Mouse (Mus musculus) lung, postnatal 10 days (tissue): ENCODE data around the gene Mlh1.

Experiments
- DNase-seq: peaks from one replicate; pipeline ENCODE4 v3.0.0; 2021

Gene Mlh1

DNA sequence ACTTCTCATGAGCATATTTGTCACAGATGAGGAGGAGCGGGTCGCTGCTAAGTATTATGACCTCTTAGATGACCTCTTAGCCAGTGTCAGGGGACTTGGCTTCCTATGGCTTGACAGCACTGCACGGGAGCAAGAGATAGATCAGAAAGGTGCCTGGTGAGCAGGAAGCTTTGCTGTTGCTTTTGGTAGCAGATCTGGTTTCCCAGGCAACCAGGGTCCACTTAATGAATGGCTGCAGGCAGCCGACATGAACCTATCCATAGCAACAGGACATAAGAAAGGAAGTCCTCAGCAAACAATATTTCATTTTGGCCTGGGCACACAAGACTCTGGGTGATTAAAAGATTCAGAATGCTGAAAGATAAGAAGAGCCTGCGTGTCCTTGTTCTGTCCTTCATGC is 14.1 kb upstream of the Mlh1 start:
- DNase-seq: no peak

DNA sequence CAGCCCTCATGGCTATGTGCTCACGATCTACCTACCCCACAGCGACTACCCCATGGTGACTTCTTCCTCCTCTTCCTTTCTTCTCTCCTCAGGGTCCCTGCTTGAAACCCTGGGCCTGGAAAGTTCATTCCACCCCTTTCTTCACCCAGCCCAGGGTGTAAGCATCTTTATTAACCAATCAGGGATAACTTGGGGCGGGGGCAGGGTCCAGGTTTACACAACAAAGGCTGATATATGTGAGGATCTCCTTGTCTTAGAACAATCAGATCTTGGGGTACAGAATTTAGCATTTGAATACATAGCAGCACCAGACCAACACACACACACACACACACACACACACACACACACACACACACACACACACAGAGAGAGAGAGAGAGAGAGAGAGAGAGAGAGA is 13.5 kb upstream of the Mlh1 start:
- no peak for DNase-seq

DNA sequence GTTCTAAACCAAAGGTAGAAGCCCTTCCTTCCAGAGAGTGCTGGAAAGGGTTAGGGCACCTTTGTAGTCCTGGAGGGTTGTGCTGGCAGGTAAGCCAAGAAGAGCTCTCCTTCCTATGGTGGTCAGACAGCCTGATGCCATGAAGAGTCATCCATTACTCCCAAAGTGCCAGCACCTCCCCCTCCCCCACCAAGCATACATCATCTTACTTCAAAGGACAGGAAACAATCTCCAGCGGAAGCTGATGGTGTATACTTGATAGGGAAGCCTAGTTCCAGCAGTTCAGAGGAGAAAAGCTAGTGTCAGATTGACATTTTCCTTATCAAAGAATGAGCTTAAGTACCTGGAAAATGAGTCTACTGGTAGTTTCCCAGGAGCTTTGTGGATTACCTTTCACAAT is 3.6 kb upstream of the Mlh1 start:
- DNase-seq: peak; percentile 61

DNA sequence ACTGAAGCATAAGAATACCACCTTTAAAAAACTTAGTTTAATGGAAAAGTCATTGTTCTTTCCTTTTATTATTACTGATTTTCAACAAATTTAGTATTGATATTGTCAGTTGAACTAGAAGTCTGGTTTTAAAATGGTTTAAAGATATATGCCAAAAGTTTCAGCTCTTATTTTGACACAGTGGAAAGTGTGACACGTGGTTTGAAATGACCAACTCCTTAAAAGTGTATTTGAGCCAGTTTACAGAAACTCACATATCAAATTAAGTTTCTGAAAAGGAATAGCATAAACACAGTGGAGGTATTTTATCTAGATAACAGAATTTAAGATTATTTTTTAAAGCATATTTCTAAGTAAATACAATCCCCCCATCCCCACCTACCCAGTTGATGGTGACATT is 2.4 kb upstream of the Mlh1 start:
- no peak for DNase-seq

DNA sequence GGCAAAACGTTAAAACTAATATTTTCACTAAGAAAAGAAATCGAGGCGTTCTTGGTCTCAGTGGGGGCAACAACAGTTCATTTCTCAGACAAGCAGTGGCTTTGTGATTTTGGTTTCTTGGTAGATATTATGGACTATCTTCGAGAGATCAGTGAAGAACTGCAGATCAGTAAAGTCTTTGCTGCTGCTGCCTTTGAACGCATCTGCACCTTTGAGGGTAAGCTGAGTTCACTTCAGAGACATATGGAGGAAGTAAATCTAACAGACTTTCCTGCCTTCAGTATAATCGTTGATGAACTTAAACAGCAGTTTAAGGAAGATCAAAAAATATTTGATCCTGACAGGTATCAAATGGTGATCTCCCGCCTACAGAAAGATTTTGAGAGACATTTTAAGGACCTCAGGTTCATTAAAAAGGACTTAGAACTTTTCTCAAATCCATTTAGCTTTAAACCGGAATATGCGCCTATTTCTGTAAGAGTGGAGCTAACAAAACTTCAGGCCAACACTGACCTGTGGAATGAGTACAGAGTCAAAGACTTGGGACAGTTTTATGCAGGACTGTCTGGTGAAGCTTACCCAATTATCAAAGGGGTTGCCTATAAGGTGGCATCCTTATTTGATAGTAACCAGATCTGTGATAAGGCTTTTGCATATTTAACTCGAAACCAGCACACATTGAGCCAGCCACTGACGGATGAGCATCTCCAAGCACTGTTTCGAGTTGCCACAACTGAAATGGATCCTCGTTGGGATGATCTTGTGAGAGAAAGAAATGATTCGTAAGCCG is 1.6 kb upstream of the Mlh1 start:
- no peak for DNase-seq

DNA sequence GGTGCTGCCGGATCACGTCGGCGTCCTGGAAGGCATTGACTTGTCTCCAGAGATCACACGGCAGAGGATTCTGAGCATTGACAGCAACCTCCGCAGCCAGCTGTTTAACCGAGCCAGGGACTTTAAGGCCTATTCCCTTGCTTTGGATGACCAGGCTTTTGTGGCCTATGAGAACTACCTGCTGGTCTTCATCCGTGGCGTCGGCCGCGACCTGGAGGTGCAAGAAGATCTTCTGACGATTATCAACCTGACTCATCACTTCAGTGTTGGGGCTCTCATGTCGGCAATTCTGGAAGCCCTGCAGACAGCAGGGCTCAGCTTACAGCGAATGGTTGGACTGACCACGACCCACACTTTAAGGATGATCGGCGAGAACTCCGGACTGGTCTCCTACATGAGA is 765 bp upstream of the Mlh1 start:
- no peak for DNase-seq

DNA sequence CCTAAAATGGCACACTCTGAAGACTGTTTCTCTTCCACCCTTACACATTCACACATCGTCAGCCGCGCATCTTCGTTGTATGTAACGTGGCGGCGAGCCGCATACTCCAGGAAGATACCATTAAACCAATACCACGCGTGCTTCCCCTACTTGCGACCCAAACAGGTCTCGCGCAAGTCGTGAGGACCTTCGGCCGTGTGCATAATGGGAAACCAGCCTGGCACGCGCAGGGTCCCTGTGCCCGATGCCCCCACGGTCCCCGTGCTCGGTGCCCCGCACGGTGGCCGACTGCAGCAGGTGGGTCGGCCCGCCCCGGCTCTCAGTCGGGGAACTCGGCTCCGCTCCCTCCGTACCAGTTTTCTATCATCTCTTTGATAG is 546 bp downstream of the Mlh1 start:
- no peak for DNase-seq

DNA sequence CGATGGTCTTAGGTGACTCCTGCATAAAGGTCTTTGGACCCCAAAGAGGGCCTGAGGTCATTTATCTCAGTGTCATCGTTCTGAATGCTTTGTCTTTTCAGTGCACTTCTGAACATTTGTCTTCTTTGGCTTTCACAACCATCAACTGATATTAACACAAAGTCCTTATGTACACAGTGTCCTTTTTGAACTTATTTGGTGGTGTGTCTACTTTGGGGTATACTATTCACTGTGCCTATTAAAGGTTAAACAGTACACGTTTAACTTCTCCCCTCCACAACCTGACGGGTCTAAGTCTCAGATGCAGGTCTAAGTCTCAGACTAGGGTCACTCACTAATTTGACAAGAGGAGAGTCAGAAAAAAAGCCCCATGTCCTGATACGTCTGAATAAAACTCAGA is 985 bp downstream of the Mlh1 start:
- DNase-seq: no peak

DNA sequence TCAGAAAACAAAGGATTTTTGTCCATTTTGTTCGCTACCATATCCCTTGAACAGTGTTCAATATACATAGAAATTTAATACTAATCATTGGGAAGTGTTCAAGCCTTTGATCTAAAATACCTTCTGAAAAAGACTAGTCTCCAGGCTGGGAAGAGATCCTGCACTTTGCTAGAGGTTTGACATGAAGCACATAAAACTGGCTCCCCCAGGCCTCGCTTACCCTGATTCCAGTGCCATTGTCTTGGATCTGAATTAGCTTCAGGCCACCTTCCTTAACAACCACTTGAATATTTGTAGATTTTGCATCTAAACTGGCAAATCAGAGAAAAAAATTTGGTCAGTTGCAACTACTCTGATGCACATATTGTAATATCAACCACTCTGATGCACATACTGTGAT is 3.6 kb downstream of the Mlh1 start:
- DNase-seq: no peak

DNA sequence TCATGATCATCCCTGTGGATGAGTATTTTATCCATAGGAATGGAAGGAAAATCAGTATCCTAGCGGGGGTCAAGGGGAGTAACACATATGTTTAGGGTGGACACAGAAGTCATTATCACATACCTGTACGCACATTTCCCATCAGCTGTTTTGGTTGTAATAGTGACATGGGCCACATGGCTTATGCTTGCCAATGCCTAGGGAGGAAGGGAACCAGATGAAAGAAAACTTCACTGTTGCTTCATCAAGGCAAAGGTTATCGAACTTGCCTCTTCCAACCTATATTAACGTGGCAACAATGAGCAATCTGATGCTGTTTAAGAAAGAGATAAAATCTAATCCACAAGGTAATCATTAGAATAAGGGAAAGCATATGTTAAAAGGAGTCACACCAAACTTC is 10.2 kb downstream of the Mlh1 start:
- no peak for DNase-seq

DNA sequence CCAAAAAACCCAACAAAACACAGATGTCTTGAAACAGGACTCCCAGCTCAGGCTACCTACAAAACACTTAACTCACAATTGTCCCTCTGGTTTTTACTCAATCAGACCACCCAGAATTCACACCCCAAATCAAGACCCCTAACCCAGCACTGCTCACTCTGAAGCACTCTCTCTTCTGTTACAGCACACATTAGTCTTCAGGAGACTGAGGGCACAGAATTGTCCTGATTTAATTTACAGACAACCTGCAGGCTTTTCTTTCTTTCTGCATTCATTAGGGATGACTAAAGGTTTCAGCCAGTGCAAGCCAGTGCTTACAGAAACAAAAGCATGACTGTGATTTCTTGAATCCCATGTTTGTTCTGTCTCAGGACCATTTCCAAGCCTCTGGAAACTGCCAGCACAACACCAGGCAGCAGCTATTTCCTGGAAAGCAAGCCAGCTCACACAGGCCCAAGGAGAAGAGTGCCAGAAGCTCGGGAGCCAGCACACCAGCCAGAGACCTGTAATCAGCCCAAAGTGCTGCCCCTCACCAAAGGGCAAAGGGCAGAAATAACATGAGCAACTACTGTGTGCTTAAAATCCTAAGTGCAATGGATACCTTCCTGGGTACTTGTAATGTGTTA is 11.1 kb downstream of the Mlh1 start:
- DNase-seq: peak; percentile 50

DNA sequence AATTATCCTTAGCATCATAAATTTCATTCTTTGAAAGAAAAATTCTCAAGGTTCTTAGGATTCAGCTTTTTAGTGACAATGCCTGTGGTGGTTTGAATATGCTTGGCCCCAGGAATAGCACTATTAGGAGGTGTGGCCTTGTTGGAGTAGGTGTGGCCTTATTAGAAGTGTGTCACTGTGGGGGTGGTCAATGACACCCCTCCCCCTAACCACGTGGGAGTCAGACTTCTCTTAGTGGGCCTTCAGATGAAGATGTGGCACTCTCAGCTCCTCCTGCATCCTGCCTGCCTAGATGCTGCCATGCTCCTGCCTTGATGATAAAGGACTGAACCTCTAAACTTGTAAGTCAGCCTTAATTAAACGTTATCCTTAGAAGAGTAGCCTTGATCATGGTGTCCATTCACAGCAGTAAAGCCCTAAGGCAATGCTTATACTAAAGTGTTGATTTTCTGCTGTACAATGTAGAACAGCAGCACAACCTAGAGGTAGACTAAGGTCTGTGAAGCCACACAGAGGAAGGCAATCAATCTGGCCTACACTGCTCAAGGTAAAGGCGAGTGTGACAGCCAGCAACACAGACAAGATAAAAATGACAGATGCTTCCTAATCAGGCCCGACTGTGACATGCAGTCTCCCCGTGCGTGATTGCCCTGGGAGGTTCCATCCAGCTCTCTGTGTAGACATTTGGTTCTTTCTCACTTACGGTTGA is 19.3 kb downstream of the Mlh1 start:
- DNase-seq: no peak

DNA sequence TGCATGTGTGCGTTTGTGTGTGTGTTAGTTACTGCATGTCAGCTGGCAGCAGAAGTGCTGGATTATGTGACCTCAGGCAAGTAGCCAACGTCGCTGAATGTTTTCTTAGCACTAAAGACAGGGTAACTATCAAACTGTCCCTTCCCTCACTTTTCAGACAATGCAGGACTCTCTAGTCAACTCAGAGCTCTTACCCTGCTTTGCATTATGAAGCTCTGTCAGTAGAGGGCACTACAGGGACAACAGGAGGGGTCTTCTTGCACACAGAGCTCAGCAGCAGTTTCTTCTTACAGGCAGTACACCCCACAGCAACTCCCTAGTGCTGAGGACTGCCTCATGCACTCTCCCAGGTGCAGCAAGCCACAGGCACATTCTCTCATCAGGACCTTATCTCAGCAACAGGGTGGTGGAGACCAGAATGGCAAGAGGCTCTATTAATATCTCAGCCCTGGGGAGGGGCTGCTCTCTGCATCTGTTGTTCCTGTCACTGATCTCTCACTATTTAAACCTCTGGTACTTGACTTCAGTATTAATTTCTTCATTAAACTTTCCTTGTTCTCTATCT is 23.8 kb downstream of the Mlh1 start:
- peak; percentile 54 for DNase-seq

DNA sequence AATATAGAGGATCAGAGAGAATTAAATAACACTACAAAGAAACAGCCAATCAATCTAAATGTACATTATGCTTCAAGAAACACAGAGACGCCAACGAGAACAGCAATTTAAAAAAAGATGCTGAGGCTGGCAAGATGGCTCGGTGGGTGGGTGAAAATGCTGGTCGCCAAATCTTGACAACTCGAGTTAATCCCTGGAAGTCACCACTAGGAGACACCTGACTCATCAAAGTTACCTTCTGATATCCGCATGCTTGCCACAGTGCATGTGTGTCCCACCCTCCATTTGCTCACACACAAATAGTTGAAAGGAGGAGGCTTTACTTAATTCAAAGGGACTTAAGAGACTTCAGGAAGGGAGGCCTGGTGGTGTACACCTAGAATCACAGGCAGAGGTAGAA is 26.0 kb downstream of the Mlh1 start:
- no peak for DNase-seq

DNA sequence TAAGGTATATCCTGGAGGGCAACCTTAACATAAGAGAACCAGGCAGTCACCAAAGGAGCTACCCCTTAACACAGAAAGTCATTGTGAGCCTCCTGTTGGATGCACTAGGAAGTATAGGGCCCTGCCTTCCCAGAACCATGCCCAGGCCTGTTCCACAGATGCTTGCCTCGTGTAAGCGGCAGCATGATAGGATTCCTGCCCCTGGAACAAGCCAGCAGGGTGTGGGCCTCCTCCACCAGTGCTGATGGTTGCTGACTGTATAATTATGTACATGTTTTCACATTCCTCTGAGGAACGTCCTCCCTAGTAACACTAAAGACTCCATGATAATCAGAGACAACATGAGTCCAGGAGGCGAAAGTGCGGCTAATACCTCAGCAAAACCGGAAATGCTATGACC is 28.2 kb downstream of the Mlh1 start:
- DNase-seq: no peak

DNA sequence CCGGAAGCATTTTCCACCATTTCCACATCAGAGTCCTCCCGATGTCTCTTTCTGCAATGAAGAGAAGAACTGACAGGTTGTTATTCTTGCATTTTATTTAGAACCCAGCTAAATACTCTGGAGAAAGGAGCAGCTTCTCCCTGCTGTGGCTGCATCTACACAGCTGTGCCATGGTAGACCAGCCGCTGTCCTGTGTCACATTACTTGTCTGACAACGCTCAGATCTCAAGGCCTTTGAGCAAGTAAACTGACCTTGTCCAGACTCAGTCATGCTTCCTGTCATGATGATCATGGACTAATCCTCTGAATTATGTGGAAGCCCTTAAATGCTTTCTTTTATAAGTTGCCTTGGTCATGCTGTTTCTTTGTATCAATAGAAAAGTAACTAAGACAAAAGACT is 31.8 kb downstream of the Mlh1 start:
- no peak for DNase-seq

DNA sequence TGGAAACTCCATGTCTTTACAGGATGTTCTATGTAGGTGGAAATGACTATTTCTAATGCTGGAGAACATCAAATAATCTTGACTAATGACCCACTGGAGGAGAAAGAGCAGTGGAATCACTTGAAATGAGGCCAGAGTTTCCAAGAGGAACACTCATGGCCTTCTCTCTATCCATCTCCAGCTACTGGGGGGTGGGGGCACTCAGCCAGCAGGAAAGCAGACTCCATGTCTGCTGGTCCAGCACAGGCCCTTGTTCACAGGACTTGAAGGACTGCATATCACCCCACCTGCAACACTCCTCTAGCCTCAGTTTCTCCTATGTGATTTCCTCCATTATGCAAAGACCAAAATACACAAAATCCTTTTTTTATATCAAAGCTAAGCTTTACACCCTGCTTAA is 33.9 kb downstream of the Mlh1 start:
- DNase-seq: no peak

DNA sequence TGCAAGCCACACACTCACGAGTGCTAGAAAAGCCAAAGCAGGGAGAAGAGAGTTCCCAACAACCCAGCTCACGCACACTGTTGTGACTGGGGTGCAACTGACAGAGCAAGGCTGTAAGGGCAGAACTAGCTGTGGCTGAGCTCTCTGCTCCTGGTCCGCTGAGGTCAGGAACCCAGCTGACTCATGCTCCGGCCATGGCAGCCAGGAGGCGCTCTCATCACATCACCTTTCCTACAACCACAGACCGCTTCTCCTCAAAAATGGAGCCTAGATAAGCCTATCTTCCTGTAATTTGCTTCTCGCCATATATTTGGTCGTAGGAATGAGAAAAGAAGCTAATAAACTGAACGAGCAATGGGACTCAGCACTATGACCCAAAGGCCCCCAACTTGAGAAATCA is 36.9 kb downstream of the Mlh1 start:
- no peak for DNase-seq

DNA sequence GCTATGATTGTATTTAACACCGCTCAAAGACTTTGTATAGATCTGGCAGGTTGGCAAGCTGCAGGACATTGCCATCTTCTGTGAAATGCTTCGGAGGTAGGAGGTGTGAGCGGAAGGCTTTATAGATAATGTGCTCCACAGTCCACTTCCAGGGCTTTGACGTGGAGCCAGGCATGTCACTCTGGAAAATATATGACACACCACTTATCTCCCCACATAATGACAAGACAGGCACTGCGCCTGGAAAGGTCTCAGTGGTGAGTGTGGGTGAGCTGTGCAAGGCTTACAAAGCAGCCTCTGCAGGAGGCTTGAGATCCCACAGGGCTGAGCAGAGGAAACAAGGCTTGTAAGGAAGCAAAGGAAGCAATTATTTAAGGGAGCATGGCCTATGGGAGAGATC is 43.1 kb downstream of the Mlh1 start:
- DNase-seq: no peak

DNA sequence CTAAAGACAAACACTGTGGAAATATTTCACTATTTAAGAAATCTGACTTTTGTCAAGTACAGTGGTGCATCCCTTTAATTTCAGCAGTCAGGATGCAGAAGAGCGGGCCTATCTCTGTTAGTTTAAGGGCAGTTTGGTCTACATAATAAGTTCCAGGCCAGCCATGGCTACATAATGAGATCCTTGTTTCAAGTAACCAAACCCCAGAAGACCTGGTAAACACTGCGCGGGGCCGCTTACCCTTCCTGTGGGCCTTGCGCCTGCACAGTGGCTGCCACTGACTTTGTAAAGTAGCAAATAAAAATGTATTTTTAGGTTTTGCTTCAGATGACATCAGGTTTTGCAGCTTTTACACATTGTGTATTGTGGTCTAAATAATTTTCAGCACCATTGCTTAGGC is 48.2 kb downstream of the Mlh1 start:
- no peak for DNase-seq

DNA sequence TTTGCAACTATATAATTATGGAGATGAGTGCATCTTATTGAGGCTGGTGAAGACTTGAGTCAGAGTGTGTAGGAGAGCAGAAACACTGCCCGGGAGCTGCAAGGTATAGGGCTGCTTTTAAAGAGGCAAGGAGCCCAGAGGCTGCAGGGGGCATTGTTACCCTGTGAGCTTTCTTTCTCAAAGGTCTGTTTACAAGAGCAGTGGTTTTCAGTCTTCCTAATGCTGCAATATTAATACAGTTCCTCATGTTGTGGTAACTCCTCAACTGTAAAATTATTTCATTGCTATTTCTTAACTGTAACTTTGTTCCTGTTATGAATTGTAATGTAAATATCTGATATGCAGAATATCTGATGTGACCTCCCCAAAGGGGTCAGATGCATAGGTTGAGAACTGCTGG is 50.0 kb downstream of the Mlh1 start:
- no peak for DNase-seq

DNA sequence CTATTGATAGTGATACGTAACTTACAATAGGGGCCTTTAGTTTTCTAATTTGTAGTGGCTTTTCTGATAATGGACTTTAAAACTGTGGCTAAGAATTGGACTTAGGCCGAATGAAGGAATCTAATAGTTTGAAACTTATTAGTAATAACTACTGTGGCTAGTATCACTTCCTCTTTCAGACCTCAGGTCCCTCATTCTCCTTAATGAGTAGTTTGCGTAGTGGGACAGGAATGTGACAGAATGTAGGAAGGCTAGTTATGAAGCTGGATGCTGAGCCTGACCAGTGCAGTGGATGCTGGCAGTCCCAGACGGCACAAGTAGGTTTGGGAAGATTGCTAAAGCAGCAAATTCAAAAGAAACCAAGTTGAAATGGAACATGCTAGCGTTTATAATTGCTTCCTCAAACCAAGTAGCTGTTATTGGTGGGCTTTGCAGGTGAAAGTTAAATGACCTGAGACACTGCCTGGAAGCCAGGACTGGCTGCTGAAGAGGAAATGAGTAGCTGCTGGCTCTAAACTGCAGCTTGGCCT is 51.0 kb downstream of the Mlh1 start:
- DNase-seq: no peak

DNA sequence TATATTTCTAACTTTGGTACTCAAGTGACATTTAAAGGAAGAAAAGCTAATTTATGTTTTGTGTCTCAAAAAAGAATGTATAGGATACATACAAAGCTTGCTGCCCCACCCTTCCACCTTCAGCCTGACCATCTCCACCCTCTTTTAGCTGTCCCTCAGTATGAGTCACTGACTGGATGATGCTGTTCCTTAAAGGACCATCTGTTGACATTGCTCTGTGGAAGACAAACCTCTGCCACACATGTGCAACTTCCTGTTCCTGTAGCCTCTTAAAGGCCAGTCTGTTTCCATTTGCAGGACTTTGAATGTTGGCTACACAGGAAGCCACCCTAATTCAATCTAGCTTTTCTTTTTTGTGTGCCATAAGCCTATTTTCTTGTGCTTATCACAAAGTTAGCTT is 55.2 kb downstream of the Mlh1 start:
- DNase-seq: no peak

DNA sequence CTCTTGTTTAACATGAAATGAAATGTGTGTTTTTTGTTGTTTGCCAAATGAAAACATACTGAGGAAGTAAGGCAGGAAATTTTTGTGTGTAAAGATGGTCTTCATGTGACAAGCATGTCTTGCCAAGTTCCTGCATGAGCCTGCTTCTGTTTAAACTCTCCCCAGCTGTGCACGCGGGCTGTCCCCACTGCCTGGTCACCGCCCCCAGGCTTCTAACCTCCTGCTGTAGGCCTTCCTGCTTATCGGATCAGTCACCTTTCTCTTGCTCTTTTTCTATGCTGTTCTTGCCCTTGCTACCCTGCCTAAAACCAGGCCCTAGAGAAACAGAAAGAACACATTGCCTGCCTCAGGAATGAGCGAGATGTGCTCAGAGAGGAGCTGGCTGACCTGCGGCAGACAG is 58.1 kb downstream of the Mlh1 start:
- DNase-seq: peak; percentile 66
